Mouse (Mus musculus) myocyte (in vitro differentiated cells): ENCODE measurements around the gene Dock2.

Experiments used
- E2F4 ChIP-seq: IDR thresholded peaks from one replicate; pipeline ENCODE4 v1.6.1; 2011; ENCODE audit warnings: mild to moderate bottlenecking, control low read depth, moderate library complexity; ENCODE audit not compliant: insufficient read depth
- POLR2A ChIP-seq: IDR thresholded peaks from one replicate; pipeline ENCODE4 v1.6.1; 2011; ENCODE audit warnings: low read depth, mild to moderate bottlenecking, control low read depth, moderate library complexity; ENCODE audit not compliant: insufficient read length
- POLR2AphosphoS2 ChIP-seq: IDR thresholded peaks from one replicate; pipeline ENCODE4 v1.6.1; 2011; ENCODE audit warnings: low read depth, control low read depth; ENCODE audit not compliant: insufficient read length
- SRF ChIP-seq: IDR thresholded peaks from one replicate; pipeline ENCODE4 v1.6.1; 2011; ENCODE audit warnings: low read depth; ENCODE audit not compliant: control insufficient read depth, insufficient read length
- USF1 ChIP-seq: IDR thresholded peaks from one replicate; pipeline ENCODE4 v1.6.1; 2011; ENCODE audit warnings: low read depth, mild to moderate bottlenecking, control low read depth, moderate library complexity

GRCm38 (mm10) chr11:34492223-34492622, 291.5 kb downstream of the Dock2 start:
- TF ChIP-seq SRF = no peak
- no peak for TF ChIP-seq POLR2A
- TF ChIP-seq USF1 = no peak
- TF ChIP-seq E2F4 = no peak
- no peak for TF ChIP-seq POLR2AphosphoS2
